Comparison of ENCODE assay signal across 14 mouse cellular contexts in genomic region chr4:149556111-149556510, GRCm38 (mm10). TPM values are rescaled to one million over a fixed set of nuclear protein-coding genes. Genes with fewer than 3 reads are reported as not detected.
DNase-seq lines count a peak whose midpoint lies in the region; ATAC-seq lines count a peak whose summit lies in the region.
"Had no signal": no experiment of that assay in that cellular context is flagged by ENCODE, and none has a peak within 500 bp of the region (broad histone marks: within the 10 kb centered on the region; RNA-seq: fewer than 3 reads in every experiment).

No protein-coding gene starts in this region.

- ATAC-seq in frontal cortex, adult (ENCODE audit: low TSS enrichment), result peak; percentile 89
- ATAC-seq: forebrain, embryonic 16.5 days; liver, postnatal 0 days had no signal

- intact Hi-C loops in heart, postnatal 25 days (cut with DNase I), result no loop called here

- peak; percentile 95 for DNase-seq in brain, adult 2 months (ENCODE audit: low read depth, low spot score)
- DNase-seq in layer of hippocampus, postnatal 36 days, result peak; percentile 49 to 60
- DNase-seq in right cerebral cortex, postnatal 10 days (ENCODE audit: low spot score in 2 of 2), result peak; percentile 76 to 85
- no peak for DNase-seq in adrenal gland, postnatal 14 days
- DNase-seq in heart, postnatal 25 days (ENCODE audit: low spot score), result no peak
- DNase-seq in adrenal gland, postnatal 10 days, result no peak
- DNase-seq: adrenal gland, postnatal 25 days; cerebellum, adult 9-10 months; embryo, embryonic 11 days; gastrocnemius, postnatal 14 days; kidney, adult 9 months; liver, postnatal 0 days had no signal

RNA-seq across cellular contexts. Expression of gene Clstn1, which starts 30.2 kb away (rescaled TPM):
- 100 to 1,000 TPM; 747 to 821 TPM for total RNA-seq in layer of hippocampus, postnatal 36 days (2021)
- 69.1 and 76.7 TPM in 2 replicates for total RNA-seq in adrenal gland, postnatal 14 days (2021)
- total RNA-seq in heart, postnatal 25 days (2021), result 10 to 100 TPM; 80.7 to 84.0 TPM
- 10 to 100 TPM; 72.7 to 95.7 TPM for total RNA-seq in adrenal gland, postnatal 10 days (2021)

RNA-seq across cellular contexts. Expression of gene Ctnnbip1, which starts 38.1 kb away (rescaled TPM):
- total RNA-seq in layer of hippocampus, postnatal 36 days (2021), result 10 to 100 TPM; 33.6 to 37.4 TPM
- 31.8 and 34.5 TPM in 2 replicates for total RNA-seq in adrenal gland, postnatal 14 days (2021)
- total RNA-seq in heart, postnatal 25 days (2021), result 10 to 100 TPM; 33.0 to 35.4 TPM
- total RNA-seq in adrenal gland, postnatal 10 days (2021), result 10 to 100 TPM; 39.5 to 42.0 TPM

Comparison
In these comparisons a context has a peak if more than half of its experiments do, and no peak if none do; other contexts are left out.
1. DNase-seq: peak in brain, adult 2 months (single experiment), layer of hippocampus, postnatal 36 days (2 of 2) and right cerebral cortex, postnatal 10 days (2 of 2); none in adrenal gland, postnatal 14 days (single experiment), heart, postnatal 25 days (single experiment) and adrenal gland, postnatal 10 days (single experiment).